Mouse (Mus musculus) forebrain, embryonic 16.5 days (tissue): ENCODE results near the gene Glb1l3. TPM values are rescaled to one million over a fixed set of nuclear protein-coding genes. Genes with fewer than 3 reads are reported as not detected.

Experiments used
- ATAC-seq: fragments of 200-750 bp; cut with Nextera tagmentation; 2 replicates; pipeline ENCODE4 v1.8.0; 2017; ENCODE audit warnings: mild to moderate bottlenecking, moderate library complexity
- H3K27ac ChIP-seq: fragments of 300-500 bp; sonication (generic); 2 replicates; pipeline ENCODE4 v1.5.1; 2014; ENCODE audit warnings: low read length, control low read depth
- H3K27me3 ChIP-seq: fragments of 300-500 bp; sonication (generic); replicated peaks from 2 replicates; pipeline ENCODE4 v1.6.1; 2014; ENCODE audit warnings: low read length; ENCODE audit not compliant: control insufficient read depth, insufficient read depth
- H3K36me3 ChIP-seq: fragments of 300-500 bp; sonication (generic); 2 replicates; pipeline ENCODE4 v1.6.1; 2014; ENCODE audit not compliant: control insufficient read depth, insufficient read depth
- H3K4me1 ChIP-seq: fragments of 300-500 bp; sonication (generic); replicated peaks from 2 replicates; pipeline ENCODE4 v1.6.1; 2014; ENCODE audit warnings: low read length; ENCODE audit not compliant: control insufficient read depth, insufficient read depth
- H3K4me2 ChIP-seq: fragments of 300-500 bp; sonication (generic); 2 replicates; pipeline ENCODE4 v1.6.1; 2014; ENCODE audit warnings: mild to moderate bottlenecking, low read length, control low read depth
- H3K4me3 ChIP-seq: fragments of 300-500 bp; sonication (generic); replicated peaks from 2 replicates; pipeline ENCODE4 v1.5.1; 2014; ENCODE audit warnings: mild to moderate bottlenecking, low read length, control low read depth
- H3K9ac ChIP-seq: fragments of 300-500 bp; sonication (generic); replicated peaks from 2 replicates; pipeline ENCODE4 v1.6.1; 2014; ENCODE audit warnings: low read depth, low read length, control low read depth
- H3K9me3 ChIP-seq: fragments of 300-500 bp; sonication (generic); 2 replicates; pipeline ENCODE4 v1.6.1; 2016; ENCODE audit warnings: low read length; ENCODE audit not compliant: control insufficient read depth
- WGBS: fragments of 180-500 bp; shearing (Covaris S2); extraction: QIAGEN DNeasy Blood & Tissue Kit; methylation state at CpG from one replicate; pipeline ENCODE4 v1.1.7; 2014; 5-methylcytosine and 5-hydroxymethylcytosine counted together
- polyA plus RNA-seq: library from polyadenylated mRNA; unstranded; fragments of >200 nt; fragmentation: Nextera tagmentation; extraction: Ambion mirVana; gene quantifications from 2 replicates; pipeline ENCODE4 v1.2.1, GENCODE M21; 2015

The Glb1l3 gene
- polyA plus RNA-seq, 1 experiment from 2014 or later = not detected

DNA sequence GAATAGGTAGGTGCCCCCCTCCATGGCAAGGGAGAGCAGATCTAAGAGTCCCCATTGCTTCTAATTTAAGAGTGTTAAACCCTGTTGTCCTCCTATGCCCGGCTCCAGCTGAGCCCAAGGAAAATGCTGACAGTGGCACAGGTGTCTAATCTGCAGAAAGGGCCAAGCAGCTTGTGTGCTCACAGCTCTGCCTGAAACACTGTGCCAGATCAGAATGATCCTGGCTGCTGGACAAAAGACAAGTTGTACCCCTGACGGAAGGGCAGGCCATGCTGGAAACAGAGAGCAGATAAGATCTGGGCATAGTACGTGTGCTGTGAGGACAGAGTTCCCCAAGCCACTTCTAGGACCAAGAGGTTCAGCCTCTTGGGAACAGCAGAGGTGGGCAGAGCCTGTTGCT, 67.9 kb downstream of the Glb1l3 start:
- Histone ChIP-seq H3K27ac (no peak overlapping the region), H3K27me3 (no peaks in the 10 kb centered on the region), H3K36me3 (no peaks in the 10 kb centered on the region), H3K9ac (no peak overlapping the region), H3K4me1 (no peaks in the 10 kb centered on the region), H3K9me3 (no peaks in the 10 kb centered on the region), H3K4me3 (no peak overlapping the region), H3K4me2 (no peak overlapping the region)
- ATAC-seq = no peak
- 68% methylated on average over 3 of the region's 3 CpGs for WGBS

GRCm38 (mm10) chr9:26783414-26783975, 77.2 kb downstream of the Glb1l3 start:
- no peak overlapping the region for H3K9ac ChIP-seq
- 67% methylated on average over 7 of the region's 7 CpGs for whole genome bisulfite sequencing
- ATAC-seq = peak; percentile 52; the same call in 1 of the 2 replicates
- H3K27ac ChIP-seq = no peak overlapping the region
- no peaks in the 10 kb centered on the region for H3K4me1 ChIP-seq
- H3K9me3 ChIP-seq = no peaks in the 10 kb centered on the region
- no peaks in the 10 kb centered on the region for H3K27me3 ChIP-seq
- no peaks in the 10 kb centered on the region for H3K36me3 ChIP-seq
- H3K4me2 ChIP-seq = no peak overlapping the region
- H3K4me3 ChIP-seq = no peak overlapping the region

DNA sequence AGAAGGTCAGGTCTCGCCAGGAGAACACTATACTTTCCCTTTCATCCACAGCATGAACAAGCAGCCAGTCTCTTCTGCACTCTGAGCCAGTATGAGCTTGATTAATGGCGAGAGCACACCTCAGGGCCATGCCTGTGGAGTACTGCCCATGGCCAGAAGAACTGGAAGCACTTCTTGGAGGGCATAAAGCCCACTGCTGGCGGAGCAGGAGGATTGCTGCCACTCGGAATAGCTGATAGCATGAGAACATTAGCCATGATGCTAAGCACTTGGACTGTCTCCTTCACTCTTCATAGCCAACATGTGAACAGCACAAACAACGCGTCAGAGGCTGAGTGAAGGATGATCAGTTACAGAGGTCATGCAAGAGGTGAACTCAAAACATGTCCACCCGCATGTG, 82.3 kb downstream of the Glb1l3 start:
- H3K27ac ChIP-seq = no peak overlapping the region
- WGBS = 90% methylated on average over 7 of the region's 7 CpGs
- H3K9me3 ChIP-seq = no peaks in the 10 kb centered on the region
- H3K4me2 ChIP-seq = no peak overlapping the region
- H3K27me3 ChIP-seq = no peaks in the 10 kb centered on the region
- no peak overlapping the region for H3K4me3 ChIP-seq
- no peak for ATAC-seq
- H3K36me3 ChIP-seq = no peaks in the 10 kb centered on the region
- no peaks in the 10 kb centered on the region for H3K4me1 ChIP-seq
- H3K9ac ChIP-seq = no peak overlapping the region

- Histone ChIP-seq H3K9me3 (no peaks in the 10 kb centered on the region), H3K27me3 (no peaks in the 10 kb centered on the region), H3K4me3 (no peak overlapping the region), H3K36me3 (no peaks in the 10 kb centered on the region), H3K9ac (no peak overlapping the region), H3K4me1 (no peaks in the 10 kb centered on the region), H3K4me2 (no peak overlapping the region), H3K27ac (no peak overlapping the region)
- peak; percentile 75 for ATAC-seq
- 65% methylated on average over 6 of the region's 6 CpGs for WGBS
Measured at GRCm38 (mm10) chr9:26776122-26776902, 84.4 kb downstream of the Glb1l3 start.

GRCm38 (mm10) chr9:26775700-26776099, 85.0 kb downstream of the Glb1l3 start:
- Histone ChIP-seq H3K4me1 (no peaks in the 10 kb centered on the region), H3K36me3 (no peaks in the 10 kb centered on the region), H3K27ac (no peak overlapping the region), H3K27me3 (no peaks in the 10 kb centered on the region), H3K4me2 (no peak overlapping the region), H3K9ac (no peak overlapping the region), H3K9me3 (no peaks in the 10 kb centered on the region), H3K4me3 (no peak overlapping the region)
- ATAC-seq = peak; percentile 41
- 89% methylated on average over 2 of the region's 2 CpGs for WGBS

GRCm38 (mm10) chr9:26768181-26768580, 92.5 kb downstream of the Glb1l3 start:
- no peak overlapping the region for H3K4me3 ChIP-seq
- no peak for ATAC-seq
- no peaks in the 10 kb centered on the region for H3K27me3 ChIP-seq
- H3K4me1 ChIP-seq = no peaks in the 10 kb centered on the region
- H3K9me3 ChIP-seq = no peaks in the 10 kb centered on the region
- H3K36me3 ChIP-seq = 0 out of 2 replicates have a peak, but pooled peaks cover 2% of the 10 kb centered on the region
- no peak overlapping the region for H3K27ac ChIP-seq
- no peak overlapping the region for H3K4me2 ChIP-seq
- no peak overlapping the region for H3K9ac ChIP-seq
- 89% methylated on average over 3 of the region's 3 CpGs for WGBS

Other genes starting within 250 kb of the Glb1l3 start
- 45.4 and 48.1 TPM in 2 replicates for gene B3gat1, start 127.2 kb downstream of the Glb1l3 start, polyA plus RNA-seq
- gene Glb1l2, start 54.4 kb downstream of the Glb1l3 start, polyA plus RNA-seq = 1.5 and 2.2 TPM in 2 replicates
- 0.27 and 0.35 TPM in 2 replicates for gene Gm1110, start 62.2 kb upstream of the Glb1l3 start, polyA plus RNA-seq
- gene Acad8, start 138.7 kb upstream of the Glb1l3 start, polyA plus RNA-seq = 43.4 and 50.5 TPM in 2 replicates
- gene Thyn1, start 138.8 kb upstream of the Glb1l3 start, polyA plus RNA-seq = 153 and 158 TPM in 2 replicates
- gene Vps26b, start 169.2 kb upstream of the Glb1l3 start, polyA plus RNA-seq = 85.7 and 92.7 TPM in 2 replicates
- gene Ncapd3, start 169.3 kb upstream of the Glb1l3 start, polyA plus RNA-seq = 23.4 and 24.9 TPM in 2 replicates